Mouse (Mus musculus): Measurements from ENCODE around the gene Fyttd1.

GRCm38 (mm10) chr16:32878157-32878598, 878 bp downstream of the Fyttd1 start:
- TF ChIP-seq CTCF (IDR thresholded peaks at IDR 0.05; ENCODE audit: low read depth): no peak
- no peak for TF ChIP-seq EP300 (optimal IDR thresholded peaks at IDR 0.05)

Measured in stomach, postnatal 0 days (tissue).